Mouse (Mus musculus) frontal cortex, postnatal 36 days (tissue): ENCODE measurements around the gene Trpm8.

Source experiments
- DNase-seq, 2 experiments: peaks; one replicate each; pipeline ENCODE4 v3.0.0; 2022; ENCODE audit warnings: low spot score in 2 of 2

The Trpm8 gene

DNA sequence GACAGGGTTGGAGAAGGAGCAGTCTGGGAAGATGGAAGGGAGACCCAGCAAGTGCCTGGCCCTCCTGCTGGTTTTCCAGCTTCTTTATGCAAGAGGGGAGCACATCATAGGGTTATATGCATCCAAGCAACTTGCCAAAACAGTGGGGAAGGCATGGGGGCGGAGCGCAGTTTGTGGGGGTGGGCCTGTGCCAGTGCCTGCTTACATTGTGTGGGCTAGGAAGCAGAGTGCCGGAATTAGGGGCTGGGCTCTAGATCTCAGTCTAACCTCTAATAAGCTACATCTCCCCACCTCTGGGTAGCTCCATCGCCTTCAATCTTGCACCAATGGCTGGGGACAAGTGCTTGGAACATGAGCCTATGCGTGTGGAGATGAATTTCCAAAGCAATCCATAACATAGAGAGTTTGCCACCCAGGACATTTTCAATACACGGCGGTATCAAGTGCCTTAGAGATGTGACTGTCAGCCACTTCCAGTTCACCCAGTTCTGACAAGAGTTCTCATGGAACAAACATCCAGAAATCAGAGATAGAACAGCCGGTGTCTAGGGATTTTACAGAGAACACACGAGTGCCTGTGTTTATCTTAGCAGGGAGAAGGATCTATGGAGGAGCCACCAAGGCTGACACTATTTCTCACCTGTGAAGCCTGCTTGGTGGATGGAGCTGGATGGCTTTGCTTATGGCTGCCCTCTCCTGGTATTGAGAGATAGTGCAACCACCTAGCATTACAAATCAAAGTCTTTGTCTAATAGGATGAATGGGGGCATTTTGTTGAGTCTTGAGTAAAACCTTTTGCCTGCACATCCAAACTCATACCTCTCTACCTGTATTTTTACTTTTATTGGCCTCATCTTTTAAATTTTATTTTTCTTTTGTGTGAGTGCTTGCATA lies 23.9 kb downstream of the Trpm8 start:
- DNase-seq, result no peak

GRCm38 (mm10) chr1:88302057-88302740 lies 24.7 kb downstream of the Trpm8 start:
- DNase-seq, result no peak

DNA sequence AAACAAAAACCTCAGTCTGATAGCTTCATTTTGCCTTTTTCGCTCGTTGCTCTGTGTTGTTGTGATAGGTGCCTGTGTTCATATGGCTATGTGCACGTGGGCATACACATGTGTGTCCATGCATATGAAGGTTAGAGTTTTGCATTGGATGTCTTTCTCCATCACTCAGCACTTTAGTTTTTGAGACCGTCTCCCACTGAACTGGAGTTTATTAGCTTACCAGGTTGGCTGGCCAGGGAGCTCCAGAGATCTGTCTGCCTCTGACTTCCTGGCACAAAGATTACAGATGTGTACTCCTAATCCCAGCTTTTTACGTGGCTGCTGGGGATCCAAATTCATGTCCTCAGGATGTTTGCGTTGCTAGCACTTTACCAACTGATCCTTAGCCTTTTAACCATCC lies 26.3 kb downstream of the Trpm8 start:
- no peak for DNase-seq

GRCm38 (mm10) chr1:88304261-88304985 lies 27.0 kb downstream of the Trpm8 start:
- no peak for DNase-seq

- DNase-seq, result no peak
Observed at GRCm38 (mm10) chr1:88305018-88305795, 27.7 kb downstream of the Trpm8 start.

- DNase-seq, result no peak
Observed at GRCm38 (mm10) chr1:88306543-88306942, 29.1 kb downstream of the Trpm8 start.

DNA sequence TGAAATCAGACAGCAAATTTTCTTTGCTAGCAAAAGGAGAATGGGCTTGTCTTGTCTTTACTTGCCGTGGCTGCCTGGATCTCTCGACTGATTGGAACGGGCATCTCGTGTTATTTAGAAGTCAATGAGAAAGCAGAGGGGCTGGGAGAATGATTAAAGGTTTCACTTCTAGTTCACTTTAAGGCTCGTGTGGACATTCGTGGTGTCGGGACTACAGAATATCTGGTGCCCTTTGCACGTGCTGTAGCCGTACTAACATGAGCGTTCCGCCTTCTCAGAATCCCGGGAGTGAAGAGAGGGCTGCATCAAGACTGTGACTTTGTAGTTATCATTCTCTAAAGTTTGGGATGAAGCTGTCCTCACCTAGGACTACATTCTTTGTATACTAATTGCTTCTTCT lies 29.7 kb downstream of the Trpm8 start:
- DNase-seq, result no peak

GRCm38 (mm10) chr1:88309020-88309419 lies 31.6 kb downstream of the Trpm8 start:
- no peak for DNase-seq

- no peak for DNase-seq
Observed at GRCm38 (mm10) chr1:88309905-88310304, 32.4 kb downstream of the Trpm8 start.

GRCm38 (mm10) chr1:88310349-88310748 lies 32.9 kb downstream of the Trpm8 start:
- DNase-seq, result no peak

DNA sequence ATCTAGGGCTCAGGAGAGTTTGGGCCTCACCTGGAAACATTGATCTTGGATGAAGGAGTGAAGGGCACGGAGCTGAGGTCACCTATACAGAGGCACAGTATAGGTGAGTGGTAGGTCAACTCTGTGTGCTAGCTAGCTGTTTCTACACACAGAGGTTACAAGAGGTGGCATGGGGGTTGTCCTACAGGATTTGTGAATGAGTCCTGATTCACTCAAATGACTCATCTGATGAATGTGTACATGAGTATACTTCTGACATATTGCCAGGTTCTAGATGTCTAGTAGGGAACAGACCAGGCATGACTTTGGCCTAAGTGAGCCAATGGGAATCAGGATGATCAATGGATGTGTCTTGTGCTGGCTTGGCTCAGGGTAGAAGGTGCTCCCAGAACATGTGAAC lies 39.8 kb downstream of the Trpm8 start:
- no peak for DNase-seq

DNA sequence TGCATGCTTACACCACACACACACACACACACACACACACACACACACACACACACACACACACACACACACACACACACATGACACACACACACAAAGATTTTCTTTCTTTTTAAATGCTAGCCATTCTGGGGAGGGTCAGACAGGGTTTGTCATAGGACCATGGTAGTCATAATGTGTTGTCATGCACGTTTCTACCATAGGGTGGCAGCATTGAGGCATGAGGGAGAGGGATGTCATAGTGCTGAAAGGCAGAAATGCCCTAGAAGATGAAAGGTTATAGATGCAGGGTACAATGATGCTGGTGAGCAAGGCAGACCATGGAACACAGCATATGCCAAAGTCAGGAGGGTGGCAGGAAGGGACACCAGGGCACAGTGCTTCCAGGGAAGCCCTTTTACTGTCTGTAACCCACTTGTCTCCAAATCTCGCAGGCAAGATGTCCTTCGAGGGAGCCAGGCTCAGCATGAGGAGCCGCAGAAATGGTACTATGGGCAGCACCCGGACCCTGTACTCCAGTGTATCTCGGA lies 41.1 kb downstream of the Trpm8 start:
- DNase-seq, result peak; percentile 56 to 67

DNA sequence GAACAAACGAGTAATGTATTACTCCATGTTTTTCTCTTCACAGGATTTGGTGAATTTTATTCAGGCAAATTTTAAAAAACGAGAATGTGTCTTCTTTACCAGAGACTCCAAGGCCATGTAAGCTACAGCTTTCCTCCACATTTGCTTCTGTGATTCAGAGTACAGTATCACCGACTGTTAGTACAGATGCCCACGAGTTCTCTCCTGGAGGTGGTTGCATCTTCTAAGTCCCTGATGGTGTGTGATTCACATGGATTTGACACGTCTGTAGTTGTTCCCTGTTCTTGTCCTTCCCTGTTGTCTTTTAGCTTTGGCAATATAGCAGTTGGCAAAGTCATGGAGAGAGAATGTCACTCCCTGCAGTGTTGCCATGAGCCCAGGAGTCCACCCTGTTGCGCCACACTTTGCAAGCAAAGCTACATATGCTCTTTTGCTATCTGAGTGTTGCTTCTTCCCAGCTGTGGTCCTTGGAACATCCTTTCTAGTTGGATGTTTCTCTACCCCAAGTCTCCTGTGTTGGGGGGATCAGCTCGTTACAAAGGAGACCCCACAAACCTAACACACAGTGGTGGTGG lies 43.4 kb downstream of the Trpm8 start:
- DNase-seq, result peak in 1 of 2 experiments; percentile 13

GRCm38 (mm10) chr1:88322146-88322545 lies 44.7 kb downstream of the Trpm8 start:
- DNase-seq, result no peak

DNA sequence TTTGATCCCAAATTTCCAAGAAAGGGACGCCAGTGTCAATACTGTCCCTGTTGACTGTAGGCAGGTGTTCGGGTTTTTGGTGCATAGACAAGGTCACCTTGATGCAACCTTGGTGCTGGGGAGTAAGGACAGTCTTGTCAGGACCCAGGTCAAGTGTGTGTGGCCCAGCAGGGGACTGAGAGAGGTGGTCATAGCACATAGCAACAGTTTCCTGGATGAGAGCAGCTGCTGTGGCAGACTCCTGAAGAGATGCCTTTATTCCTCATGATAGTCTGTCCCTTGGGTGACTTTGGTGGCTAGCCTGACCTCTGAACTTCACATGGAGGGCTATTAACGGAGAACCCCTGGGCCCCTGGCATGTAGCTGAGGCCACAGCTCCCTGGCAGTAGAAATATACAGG lies 45.6 kb downstream of the Trpm8 start:
- no peak for DNase-seq

GRCm38 (mm10) chr1:88339481-88339880 lies 62.0 kb downstream of the Trpm8 start:
- DNase-seq, result no peak

- no peak for DNase-seq
Observed at GRCm38 (mm10) chr1:88342615-88343014, 65.2 kb downstream of the Trpm8 start.

DNA sequence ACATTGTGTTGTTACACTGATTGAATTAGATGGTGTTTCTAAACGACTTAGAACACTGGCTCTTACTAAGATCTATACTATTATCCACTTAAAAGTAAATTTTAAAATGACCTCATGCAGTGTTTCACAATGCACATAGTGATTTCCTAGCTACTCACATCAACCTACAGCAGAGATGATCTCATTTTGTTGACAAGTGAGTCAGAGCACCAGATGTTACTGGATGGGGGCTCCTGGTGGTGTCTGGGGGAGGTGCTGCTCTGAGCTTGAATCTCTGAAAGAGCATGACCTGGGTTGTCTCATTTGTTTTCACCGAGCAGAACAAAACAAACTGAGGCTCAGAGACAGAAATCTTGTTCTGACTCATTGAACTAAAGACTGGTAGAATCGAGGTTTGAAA lies 68.1 kb downstream of the Trpm8 start:
- peak in 1 of 2 experiments; percentile 11 for DNase-seq

- no peak for DNase-seq
Observed at GRCm38 (mm10) chr1:88348496-88349005, 71.1 kb downstream of the Trpm8 start.

GRCm38 (mm10) chr1:88350761-88351160 lies 73.3 kb downstream of the Trpm8 start:
- DNase-seq, result no peak

- no peak for DNase-seq
Observed at GRCm38 (mm10) chr1:88355025-88355424, 77.6 kb downstream of the Trpm8 start.
